Mouse (Mus musculus) neural tube, embryonic 13.5 days (tissue): ENCODE results near the gene Mif4gd. TPM values are rescaled to one million over a fixed set of nuclear protein-coding genes. Genes with fewer than 3 reads are reported as not detected.

Experiments
- ATAC-seq: fragments of 200-750 bp; cut with Nextera tagmentation; 2 replicates; pipeline ENCODE4 v1.8.0; 2017; ENCODE audit warnings: low read depth, mild to moderate bottlenecking, moderate TSS enrichment, moderate library complexity
- H3K27ac ChIP-seq: fragments of 300-500 bp; sonication (generic); replicated peaks from 2 replicates; pipeline ENCODE4 v1.5.1; 2015; ENCODE audit warnings: moderate library complexity, mild to moderate bottlenecking, inconsistent platforms
- H3K27me3 ChIP-seq: fragments of 300-500 bp; sonication (generic); 2 replicates; pipeline ENCODE4 v1.6.1; 2015; ENCODE audit warnings: mild to moderate bottlenecking, inconsistent platforms
- H3K36me3 ChIP-seq: fragments of 300-500 bp; sonication (generic); 2 replicates; pipeline ENCODE4 v1.6.1; 2015; ENCODE audit warnings: mild to moderate bottlenecking, inconsistent platforms
- H3K4me1 ChIP-seq: fragments of 300-500 bp; sonication (generic); replicated peaks from 2 replicates; pipeline ENCODE4 v1.6.1; 2015; ENCODE audit warnings: inconsistent platforms
- H3K4me2 ChIP-seq: fragments of 300-500 bp; sonication (generic); 2 replicates; pipeline ENCODE4 v1.6.1; 2015; ENCODE audit warnings: inconsistent platforms, mild to moderate bottlenecking, moderate library complexity
- H3K4me3 ChIP-seq: fragments of 300-500 bp; sonication (generic); 2 replicates; pipeline ENCODE4 v1.5.1; 2015; ENCODE audit warnings: mild to moderate bottlenecking, inconsistent platforms
- H3K9ac ChIP-seq: fragments of 300-500 bp; sonication (generic); 2 replicates; pipeline ENCODE4 v1.6.1; 2015; ENCODE audit warnings: moderate library complexity, mild to moderate bottlenecking, inconsistent platforms
- H3K9me3 ChIP-seq: fragments of 300-500 bp; sonication (generic); 2 replicates; pipeline ENCODE4 v1.6.1; 2016; ENCODE audit warnings: inconsistent platforms
- WGBS: fragments of 180-500 bp; shearing (Covaris S2); methylation state at CpG from one replicate; pipeline ENCODE4 v1.1.7; 2015; 5-methylcytosine and 5-hydroxymethylcytosine counted together
- polyA plus RNA-seq: library from polyadenylated mRNA; unstranded; fragments of >200 nt; fragmentation: Nextera tagmentation; extraction: Ambion mirVana; gene quantifications from 2 replicates; pipeline ENCODE4 v1.2.1, GENCODE M21; 2015

The Mif4gd gene
- polyA plus RNA-seq, 1 experiment from 2014 or later: 12.0 TPM

DNA sequence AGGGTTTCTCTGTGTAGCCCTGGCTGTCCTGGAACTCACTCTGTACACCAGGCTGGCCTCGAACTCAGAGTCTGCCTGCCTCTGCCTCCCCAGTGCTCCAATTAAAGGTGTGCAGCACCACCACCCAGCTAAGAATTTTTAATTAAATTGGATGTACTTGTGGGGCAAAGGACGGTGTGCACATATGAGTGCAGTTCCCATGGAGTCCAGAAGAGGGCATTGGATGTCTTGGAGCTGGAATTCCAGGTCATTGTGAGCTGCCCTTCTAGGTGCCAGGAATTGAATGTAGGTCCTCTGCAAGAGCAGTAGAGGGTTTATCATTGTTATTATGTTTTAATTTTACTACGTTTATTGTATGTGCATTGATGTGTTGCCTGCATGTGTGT, 18.7 kb upstream of the Mif4gd start:
- H3K4me3 ChIP-seq: no peak overlapping the region
- no peaks in the 10 kb centered on the region for H3K9me3 ChIP-seq
- H3K4me2 ChIP-seq: no peak overlapping the region
- no peak overlapping the region for H3K9ac ChIP-seq
- no peak for ATAC-seq
- peaks cover 16% of the 10 kb centered on the region for H3K4me1 ChIP-seq
- 13% methylated on average over 3 of the region's 3 CpGs for whole genome bisulfite sequencing
- no peak overlapping the region for H3K27ac ChIP-seq
- H3K27me3 ChIP-seq: no peaks in the 10 kb centered on the region
- no peaks in the 10 kb centered on the region for H3K36me3 ChIP-seq

GRCm38 (mm10) chr11:115630532-115631504, 18.0 kb upstream of the Mif4gd start:
- Histone ChIP-seq H3K4me1 (peaks cover 21% of the 10 kb centered on the region), H3K4me3 (no peak overlapping the region), H3K36me3 (no peaks in the 10 kb centered on the region), H3K9ac (no peak overlapping the region), H3K27ac (no peak overlapping the region), H3K27me3 (no peaks in the 10 kb centered on the region), H3K9me3 (no peaks in the 10 kb centered on the region), H3K4me2 (no peak overlapping the region)
- ATAC-seq: no peak
- WGBS: 53% methylated on average over 16 of the region's 16 CpGs

GRCm38 (mm10) chr11:115629734-115630531, 17.2 kb upstream of the Mif4gd start:
- WGBS: 90% methylated on average over 13 of the region's 13 CpGs
- Histone ChIP-seq H3K27ac (no peak overlapping the region), H3K9ac (no peak overlapping the region), H3K9me3 (no peaks in the 10 kb centered on the region), H3K36me3 (no peaks in the 10 kb centered on the region), H3K4me1 (peaks cover 22% of the 10 kb centered on the region), H3K4me2 (no peak overlapping the region), H3K27me3 (no peaks in the 10 kb centered on the region), H3K4me3 (no peak overlapping the region)
- no peak for ATAC-seq

- H3K27me3 ChIP-seq: no peaks in the 10 kb centered on the region
- H3K9me3 ChIP-seq: no peaks in the 10 kb centered on the region
- H3K4me1 ChIP-seq: peaks cover 22% of the 10 kb centered on the region
- ATAC-seq: peak; percentile 26
- 55% methylated on average over 13 of the region's 13 CpGs for WGBS
- H3K9ac ChIP-seq: peak overlapping the region; percentile 31; the same call in 1 of the 2 replicates
- peaks cover 2% of the 10 kb centered on the region; the same call in 1 of the 2 replicates for H3K36me3 ChIP-seq
- peak overlapping the region; percentile 51 for H3K4me2 ChIP-seq
- H3K27ac ChIP-seq: no peak overlapping the region
- H3K4me3 ChIP-seq: peak overlapping the region; percentile 71
These were observed 15.8 kb upstream of the Mif4gd start for GRCm38 (mm10) chr11:115628465-115629101.

- peak within 1 kb of the TSS; percentile 71 for H3K4me3 ChIP-seq
- no peaks in the 10 kb centered on the region for H3K9me3 ChIP-seq
- peak; percentile 100 for ATAC-seq
- H3K9ac ChIP-seq: peak within 1 kb of the TSS; percentile 81
- under 1% methylated on average over 47 of the region's 47 CpGs for WGBS
- H3K4me2 ChIP-seq: peak within 1 kb of the TSS; percentile 90
- H3K4me1 ChIP-seq: peaks cover 22% of the 10 kb centered on the region
- H3K27ac ChIP-seq: peak within 1 kb of the TSS; percentile 30; the same call in 1 of the 2 replicates
- H3K27me3 ChIP-seq: no peaks in the 10 kb centered on the region
- H3K36me3 ChIP-seq: peaks cover 8% of the 10 kb centered on the region
These were observed 15.1 kb upstream of the Mif4gd start, which contains the start of gene Slc25a19 for GRCm38 (mm10) chr11:115627705-115628464. Slc25a19 (minus strand) TSS chr11:115628295.

DNA sequence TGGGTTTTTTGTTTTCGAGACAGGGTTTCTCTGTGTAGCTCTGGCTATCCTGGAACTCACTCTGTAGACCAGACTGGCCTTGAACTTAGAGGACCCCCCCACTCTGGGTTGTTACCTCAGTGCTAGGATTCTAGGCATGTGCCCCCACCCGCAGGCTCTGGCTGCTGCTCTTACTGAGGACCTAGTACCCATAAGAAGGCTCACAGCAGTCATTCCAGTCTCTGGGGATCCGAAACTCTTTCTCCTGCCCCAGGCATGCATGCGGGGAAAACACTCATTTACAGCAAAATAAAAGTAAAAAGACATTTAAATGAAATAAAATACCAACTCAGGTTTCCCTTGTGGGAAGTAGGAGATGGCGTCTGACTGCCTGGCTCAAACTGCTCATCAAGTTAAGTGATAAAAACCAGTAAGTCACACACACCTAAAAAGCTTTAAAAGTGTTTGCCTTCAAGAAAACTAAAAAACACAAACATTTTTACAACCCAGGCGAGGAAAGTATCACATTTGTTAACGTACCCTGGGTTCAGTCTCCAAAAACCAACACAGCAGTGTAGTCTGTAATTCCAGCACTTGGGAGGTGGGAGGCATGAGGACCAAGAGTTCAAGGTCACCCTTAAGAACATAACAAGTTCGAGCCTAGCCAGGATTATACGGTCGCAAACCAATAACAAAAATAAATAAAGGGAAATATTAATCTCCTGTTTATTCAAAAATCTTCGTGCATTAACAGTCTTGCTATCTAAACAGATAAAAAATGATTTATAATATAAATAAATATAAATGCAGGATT, 14.3 kb upstream of the Mif4gd start:
- no peak overlapping the region for H3K27ac ChIP-seq

DNA sequence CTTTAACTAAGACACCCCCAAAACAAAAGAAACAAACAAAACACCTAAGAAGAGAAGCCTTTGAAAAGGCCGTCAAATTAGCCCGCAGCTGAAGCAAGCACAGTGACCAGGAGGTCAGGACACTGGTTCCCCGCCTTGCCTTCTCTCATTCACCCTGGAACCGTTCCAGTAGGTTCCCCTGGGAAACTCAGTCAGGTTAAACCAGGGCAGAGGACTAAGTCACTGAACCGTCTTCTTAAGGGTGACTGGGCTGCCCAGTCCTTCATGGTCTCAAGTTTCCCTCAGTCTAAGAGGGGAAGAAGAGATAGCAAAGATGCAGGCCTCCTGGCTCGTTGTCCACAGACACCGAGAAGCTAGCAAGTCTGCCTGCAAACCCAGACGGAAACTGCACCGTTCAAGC, 13.1 kb upstream of the Mif4gd start:
- H3K27me3 ChIP-seq: no peaks in the 10 kb centered on the region
- WGBS: 85% methylated on average over 9 of the region's 9 CpGs
- no peaks in the 10 kb centered on the region for H3K9me3 ChIP-seq
- no peak overlapping the region for H3K4me2 ChIP-seq
- no peak overlapping the region for H3K4me3 ChIP-seq
- H3K9ac ChIP-seq: no peak overlapping the region
- H3K4me1 ChIP-seq: peaks cover 22% of the 10 kb centered on the region
- no peak for ATAC-seq
- no peak overlapping the region for H3K27ac ChIP-seq
- peaks cover 27% of the 10 kb centered on the region for H3K36me3 ChIP-seq

More for the DNA sequence above, 14.3 kb upstream of the Mif4gd start:
- H3K4me2 ChIP-seq: peak overlapping the region; percentile 90
- peaks cover 17% of the 10 kb centered on the region for H3K36me3 ChIP-seq
- WGBS: 57% methylated on average over 11 of the region's 11 CpGs
- no peaks in the 10 kb centered on the region for H3K9me3 ChIP-seq
- H3K27me3 ChIP-seq: no peaks in the 10 kb centered on the region
- H3K4me1 ChIP-seq: peaks cover 22% of the 10 kb centered on the region
- no peak for ATAC-seq
- H3K4me3 ChIP-seq: peak overlapping the region; percentile 71
- peak overlapping the region; percentile 81 for H3K9ac ChIP-seq

DNA sequence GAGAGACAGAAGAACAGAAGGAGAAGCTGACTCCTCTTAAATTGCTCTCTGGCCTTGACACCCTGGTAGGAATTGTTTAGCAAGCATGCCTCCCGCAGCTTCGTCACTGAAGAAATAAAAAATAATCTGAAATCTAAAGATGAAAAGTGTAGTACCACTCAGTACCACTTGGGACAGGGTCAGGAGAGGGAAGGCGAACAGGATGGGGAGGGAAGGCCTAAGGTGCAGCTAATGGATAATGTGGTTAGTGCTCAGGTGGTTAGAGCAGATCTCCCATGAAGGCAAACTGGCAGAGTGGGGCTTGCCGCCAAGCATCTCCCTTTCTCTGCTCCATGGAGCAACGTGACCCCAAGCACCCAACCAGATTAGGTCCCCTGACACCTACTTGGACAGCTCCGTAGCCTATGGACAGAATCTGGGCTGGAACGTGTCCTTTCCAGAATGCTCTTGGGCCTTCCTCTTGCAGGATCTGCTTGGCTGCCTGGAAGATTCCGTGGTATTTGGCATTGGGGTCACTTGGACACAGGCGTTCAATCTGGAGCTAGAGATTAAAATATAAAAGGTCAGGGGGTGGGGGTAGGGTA, 10.8 kb upstream of the Mif4gd start:
- H3K4me1 ChIP-seq: peaks cover 19% of the 10 kb centered on the region
- peaks cover 48% of the 10 kb centered on the region for H3K36me3 ChIP-seq
- no peak overlapping the region for H3K27ac ChIP-seq
- H3K27me3 ChIP-seq: no peaks in the 10 kb centered on the region
- H3K9ac ChIP-seq: no peak overlapping the region
- no peaks in the 10 kb centered on the region for H3K9me3 ChIP-seq
- WGBS: 80% methylated on average over 9 of the region's 9 CpGs
- no peak overlapping the region for H3K4me2 ChIP-seq
- H3K4me3 ChIP-seq: no peak overlapping the region
- no peak for ATAC-seq

GRCm38 (mm10) chr11:115619949-115620348, 7.2 kb upstream of the Mif4gd start:
- no peaks in the 10 kb centered on the region for H3K4me1 ChIP-seq
- H3K9me3 ChIP-seq: no peaks in the 10 kb centered on the region
- H3K4me3 ChIP-seq: no peak overlapping the region
- H3K27me3 ChIP-seq: no peaks in the 10 kb centered on the region
- WGBS: 92% methylated on average over 7 of the region's 7 CpGs
- no peak overlapping the region for H3K9ac ChIP-seq
- ATAC-seq: no peak
- no peak overlapping the region for H3K4me2 ChIP-seq
- H3K27ac ChIP-seq: no peak overlapping the region
- peaks cover 78% of the 10 kb centered on the region for H3K36me3 ChIP-seq

DNA sequence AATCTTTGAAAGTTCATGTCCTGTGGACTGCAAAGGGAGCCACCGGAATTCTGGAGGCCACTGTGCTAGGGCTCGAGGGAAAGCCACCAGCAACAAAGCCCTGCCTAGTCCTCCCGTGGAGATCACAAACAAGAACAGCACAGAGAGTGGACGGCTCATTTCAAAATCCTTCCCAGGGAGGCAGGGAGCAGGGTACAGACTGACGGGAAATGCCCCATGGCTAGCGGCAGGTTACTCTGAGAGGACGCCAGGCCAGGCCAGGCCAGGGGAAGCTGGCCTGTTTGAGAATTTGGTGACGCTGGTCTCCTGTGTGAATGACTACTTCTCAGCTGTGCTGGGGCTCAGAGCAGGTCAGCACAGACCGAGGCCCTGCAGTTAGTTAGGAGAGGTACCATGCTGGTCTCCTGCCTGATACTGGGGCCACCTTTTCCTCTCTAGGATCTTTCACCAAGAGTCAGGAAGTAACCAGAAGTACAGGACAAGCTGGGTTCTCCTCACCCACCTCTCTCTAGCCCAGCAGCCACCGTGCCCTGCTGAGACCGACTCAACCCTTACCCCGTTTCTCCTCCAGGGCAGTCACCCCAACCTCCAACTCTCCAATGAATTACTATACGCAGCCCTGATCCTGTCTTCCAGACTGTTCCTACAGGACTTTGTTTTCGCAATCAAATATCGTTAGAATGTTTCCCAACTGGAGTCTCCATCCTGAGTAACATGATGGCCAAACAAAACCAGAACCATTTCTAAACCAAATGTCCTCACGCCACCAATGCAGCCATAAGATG, 6.2 kb upstream of the Mif4gd start:
- ATAC-seq: no peak
- no peaks in the 10 kb centered on the region for H3K4me1 ChIP-seq
- no peak overlapping the region for H3K4me2 ChIP-seq
- no peaks in the 10 kb centered on the region for H3K9me3 ChIP-seq
- no peak overlapping the region for H3K4me3 ChIP-seq
- peaks cover 3% of the 10 kb centered on the region; the same call in 1 of the 2 replicates for H3K27me3 ChIP-seq
- H3K9ac ChIP-seq: no peak overlapping the region
- 91% methylated on average over 16 of the region's 16 CpGs for WGBS
- H3K36me3 ChIP-seq: peaks cover 84% of the 10 kb centered on the region
- H3K27ac ChIP-seq: no peak overlapping the region
